Mouse (Mus musculus): Measurements from ENCODE around the gene Nup107.
"Not testable (repeated sequence)": the region's sequence is repeated elsewhere in the genome, so short reads cannot be mapped to it uniquely, and the experiment has no call there.

The Nup107 gene

DNA sequence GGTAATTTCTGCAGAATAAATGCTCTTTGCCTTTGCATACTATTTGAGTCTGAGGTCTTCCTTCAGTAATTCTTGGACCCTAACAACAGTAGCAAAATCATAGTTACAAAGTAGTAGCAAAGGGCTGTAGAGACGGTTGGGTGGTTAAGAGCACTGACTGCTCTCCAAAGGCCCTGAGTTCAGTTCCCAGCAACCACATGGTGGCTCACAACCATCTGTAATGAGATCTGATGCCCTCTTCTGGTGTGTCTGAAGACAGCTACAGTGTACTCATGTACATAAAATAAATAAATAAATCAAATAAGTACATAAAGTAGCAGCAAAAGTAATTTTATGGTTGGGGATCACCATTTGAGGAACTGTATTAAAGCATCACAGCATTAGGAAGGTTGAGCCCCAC lies 76.9 kb downstream of the Nup107 start:
- not testable (repeated sequence) for DNase-seq (ENCODE audit: low spot score in 2 of 2)

DNA sequence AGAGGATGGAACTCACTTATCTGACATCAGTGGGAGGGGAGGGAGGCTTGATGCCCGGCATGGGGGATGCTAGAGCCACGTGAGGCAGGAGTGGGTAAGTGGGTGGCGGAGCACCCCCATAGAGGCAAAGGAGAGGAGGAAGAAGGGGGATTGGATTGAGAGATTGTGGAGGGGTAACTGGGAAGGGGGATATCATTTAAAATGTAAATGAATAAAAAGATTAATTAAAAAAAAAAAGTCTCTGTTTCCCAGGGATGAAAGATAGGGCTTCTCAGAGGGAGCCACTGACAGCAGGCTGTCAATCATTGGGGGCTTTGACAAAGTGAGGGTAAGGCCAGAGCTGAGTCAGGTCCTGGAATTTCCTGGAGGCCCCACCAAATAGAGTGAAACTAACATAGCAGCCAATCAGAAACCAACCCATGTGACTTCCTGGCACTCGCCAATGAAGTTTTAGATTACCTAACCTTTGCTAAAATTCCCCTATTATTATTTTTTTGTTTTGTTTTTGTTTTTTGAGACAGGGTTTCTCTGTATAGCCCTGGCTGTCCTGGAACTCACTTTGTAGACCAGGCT lies 77.5 kb downstream of the Nup107 start:
- DNase-seq (ENCODE audit: low spot score in 2 of 2): no peak

DNA sequence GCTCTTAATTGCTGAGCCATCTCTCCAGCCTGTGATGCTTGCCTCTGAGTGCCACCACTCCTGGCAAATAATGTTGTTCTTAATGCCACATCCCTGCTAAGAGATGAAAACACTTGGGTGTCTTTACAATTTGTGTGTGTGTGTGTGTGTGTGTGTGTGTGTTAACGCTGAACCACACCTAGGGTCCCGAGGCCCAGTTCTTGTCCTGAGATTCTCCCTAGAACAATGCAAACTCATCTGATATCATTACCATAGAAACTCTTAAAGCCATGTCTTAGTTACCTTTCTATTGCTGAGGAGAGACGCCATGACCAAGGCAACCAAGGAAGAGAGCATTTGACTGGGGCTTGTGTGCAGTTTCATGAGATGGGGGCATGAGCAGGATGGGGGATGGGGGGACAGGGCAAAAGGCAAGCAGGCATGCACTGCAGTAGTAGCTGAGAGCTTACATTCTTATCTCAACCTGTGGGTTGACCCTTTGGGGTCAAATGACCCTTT lies 78.4 kb downstream of the Nup107 start:
- DNase-seq (ENCODE audit: low spot score in 2 of 2): no peak

DNA sequence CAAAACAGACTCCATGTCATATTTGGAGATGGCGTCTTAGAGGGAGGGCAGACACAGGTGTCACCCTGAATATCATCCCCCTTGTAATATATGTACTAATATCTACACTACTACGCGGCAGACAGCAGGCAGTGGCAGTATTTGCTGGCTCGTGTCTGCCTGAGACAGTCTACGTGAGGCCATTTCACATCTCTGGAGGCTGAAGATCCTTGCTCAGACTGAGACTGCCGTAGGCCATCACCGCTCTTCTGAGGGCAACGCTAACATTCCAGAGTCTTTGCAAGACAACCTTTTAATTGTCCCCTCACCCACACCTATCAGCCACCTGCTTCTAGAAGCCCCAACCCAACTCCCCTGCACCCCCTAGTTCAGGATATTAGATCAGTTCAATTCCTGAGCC lies 79.0 kb downstream of the Nup107 start:
- DNase-seq (ENCODE audit: low spot score in 2 of 2): no peak

DNA sequence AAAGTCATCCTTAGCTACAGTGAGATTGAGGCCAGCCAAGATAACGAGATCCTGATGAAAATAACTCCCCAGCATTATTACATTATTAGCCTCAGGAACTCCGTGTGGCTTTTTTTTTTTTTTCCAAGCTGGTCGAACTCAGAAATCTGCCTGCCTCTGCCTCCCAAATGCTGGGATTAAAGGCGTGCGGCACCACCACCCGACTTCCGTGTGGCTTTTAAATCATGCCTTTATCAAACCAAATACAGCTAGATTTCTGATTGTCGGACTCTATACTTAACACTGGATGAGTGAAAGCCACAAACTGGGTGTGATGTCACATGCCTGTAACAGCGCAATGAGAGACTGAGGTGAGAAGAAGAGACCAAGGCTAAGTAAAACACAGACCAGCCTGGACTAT lies 79.6 kb downstream of the Nup107 start:
- DNase-seq (ENCODE audit: low spot score in 2 of 2): no peak

DNA sequence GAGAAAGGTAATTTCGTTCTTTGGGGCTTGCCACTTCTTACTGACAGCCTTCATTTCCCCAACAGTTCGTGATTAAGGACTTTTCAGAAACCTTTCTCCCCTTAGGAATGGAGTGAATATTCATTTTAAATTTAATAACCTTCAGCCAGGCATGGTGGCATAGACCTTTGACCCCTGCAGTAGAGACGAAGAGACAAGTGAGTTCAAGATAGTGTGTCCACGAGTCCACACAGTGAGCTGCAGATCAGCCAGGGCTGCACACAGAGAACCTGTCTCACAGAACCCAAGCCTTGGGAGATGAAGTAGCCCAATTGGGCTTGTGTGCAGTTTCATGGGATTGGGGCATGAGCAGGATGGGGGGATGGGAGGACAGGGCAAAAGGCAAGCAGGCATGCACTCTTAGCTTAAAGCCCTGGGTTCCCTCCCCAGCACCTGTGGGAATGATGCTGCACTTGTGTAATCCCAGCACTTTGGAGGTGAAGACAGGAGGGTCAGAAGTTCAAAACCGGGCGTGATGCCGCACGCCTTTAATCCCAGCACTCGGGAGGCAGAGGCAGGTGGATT lies 80.2 kb downstream of the Nup107 start:
- no peak for DNase-seq (ENCODE audit: low spot score in 2 of 2)

DNA sequence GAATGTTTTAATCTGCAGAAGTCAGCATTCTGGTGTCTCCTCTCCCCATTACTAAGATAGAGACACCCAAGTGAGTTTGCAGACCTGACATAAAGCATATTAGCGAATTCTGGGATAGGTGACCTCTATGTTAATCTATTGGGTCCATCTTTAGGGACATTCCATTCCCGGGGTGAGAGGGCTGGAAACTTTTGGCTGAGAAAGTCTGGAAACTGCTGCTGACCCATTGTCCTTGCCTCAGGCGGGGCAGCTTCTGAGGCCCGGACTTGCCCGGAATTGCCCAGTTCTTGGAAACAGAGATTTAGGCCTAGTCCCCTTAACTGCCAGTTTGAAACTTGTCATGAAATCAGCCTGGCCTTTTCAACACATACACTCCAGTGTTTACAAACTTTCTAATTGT lies 81.1 kb downstream of the Nup107 start:
- DNase-seq (ENCODE audit: low spot score in 2 of 2): no peak

DNA sequence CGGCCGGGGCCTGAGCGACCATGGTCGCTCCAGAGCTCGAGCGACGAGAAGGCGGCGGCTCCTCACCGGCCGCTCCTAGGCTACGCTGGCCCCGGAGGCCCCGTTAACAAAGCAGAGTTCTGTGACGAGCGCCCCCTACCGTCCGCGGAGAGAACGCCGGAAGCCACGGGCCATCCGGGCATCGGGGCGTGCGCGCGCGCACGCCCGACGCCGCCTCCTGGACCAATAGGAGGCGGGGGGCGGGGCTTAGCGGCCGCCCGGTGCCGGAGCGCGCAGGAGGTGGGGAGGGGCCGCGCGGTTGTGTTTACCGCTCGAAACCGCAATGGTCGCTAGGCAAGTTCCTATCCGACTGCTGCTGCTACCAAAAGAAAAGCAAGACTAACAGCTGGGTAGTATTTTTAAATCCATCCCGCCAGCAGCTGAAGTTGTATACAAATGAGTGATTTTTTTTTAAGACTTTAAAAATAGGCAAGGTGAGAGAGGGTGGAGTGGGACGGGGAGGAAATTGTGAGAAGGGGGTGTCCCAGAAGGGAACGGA lies 81.8 kb downstream of the Nup107 start, which contains the start of gene Mdm2:
Mdm2 (minus strand) TSS at position 155 of the 538 bp plus-strand sequence.
- peak; percentile 91 to 98 for DNase-seq (ENCODE audit: low spot score in 2 of 2)

DNA sequence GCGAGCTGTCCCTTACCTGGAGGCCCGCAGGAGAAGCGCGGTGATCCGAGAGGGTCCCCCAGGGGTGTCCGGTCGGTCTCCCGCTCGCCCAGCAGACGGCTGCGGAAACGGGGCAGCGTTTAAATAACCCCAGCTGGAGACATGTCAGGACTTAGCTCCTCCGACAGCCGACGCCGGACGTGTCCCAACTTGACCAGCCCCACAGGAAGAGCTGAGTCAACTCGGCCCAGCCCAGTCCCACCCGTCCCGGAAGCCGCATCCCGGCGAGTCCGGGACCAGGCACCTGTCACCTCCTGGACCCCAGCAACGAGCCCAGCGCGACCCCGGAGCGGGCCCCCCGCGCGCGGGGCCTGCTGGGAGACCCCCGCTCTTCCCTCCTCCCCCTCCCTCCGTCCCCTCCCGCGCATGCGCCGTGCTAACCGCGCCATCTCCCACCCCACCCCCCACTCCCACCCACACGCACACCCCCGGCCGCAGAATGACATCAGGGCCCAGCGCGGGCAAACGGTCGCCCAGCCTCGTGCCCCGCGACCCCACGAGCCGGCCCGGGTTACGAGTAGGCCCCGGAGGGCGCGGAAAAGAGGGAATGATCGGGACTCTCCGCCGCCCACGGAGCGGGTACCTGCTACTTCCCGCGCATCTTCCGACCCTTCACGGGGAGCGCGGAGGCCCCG lies 82.4 kb downstream of the Nup107 start:
- DNase-seq (ENCODE audit: low spot score in 2 of 2): peak; percentile 79 to 85

DNA sequence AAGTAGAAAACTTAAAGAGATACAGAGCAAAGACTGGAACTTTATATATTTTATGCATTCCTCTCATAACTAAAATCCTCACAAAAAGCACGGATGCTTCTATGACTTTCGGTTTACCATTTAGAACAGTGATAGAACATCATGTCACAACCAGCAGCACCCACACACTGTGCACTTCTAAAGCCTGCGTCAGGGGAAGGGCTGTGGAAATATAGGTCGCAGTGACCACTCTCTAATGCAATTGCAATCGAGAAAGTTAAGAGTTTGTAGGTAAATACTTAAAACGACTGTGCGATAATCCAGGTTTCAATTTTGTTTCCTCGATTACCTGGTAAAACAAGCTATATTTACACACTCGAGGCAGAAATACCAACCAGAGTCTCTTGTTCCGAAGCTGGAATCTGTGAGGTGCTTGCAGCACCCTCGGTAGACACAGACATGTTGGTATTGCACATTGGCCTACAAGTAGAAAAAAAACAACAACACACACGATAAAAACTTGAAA lies 83.1 kb downstream of the Nup107 start:
- DNase-seq (ENCODE audit: low spot score in 2 of 2): no peak

DNA sequence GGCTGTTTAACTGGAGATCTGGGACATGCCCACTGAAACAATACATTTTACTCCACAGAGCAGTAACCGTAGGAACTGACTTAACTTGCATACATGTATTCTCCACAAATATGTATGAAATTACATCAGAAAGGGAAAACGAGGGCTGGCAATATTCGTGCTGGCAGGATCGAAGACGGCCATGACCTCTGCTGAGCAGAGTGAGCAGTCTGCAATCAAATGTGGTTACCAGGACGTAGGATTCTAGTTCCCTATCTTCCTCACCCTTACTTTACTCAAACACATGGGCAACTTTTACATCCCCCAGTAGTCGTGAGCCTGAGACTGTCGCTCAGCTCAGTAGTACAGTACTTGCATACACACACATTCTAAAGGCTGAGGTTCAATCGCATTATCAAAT lies 83.6 kb downstream of the Nup107 start:
- no peak for DNase-seq (ENCODE audit: low spot score in 2 of 2)

DNA sequence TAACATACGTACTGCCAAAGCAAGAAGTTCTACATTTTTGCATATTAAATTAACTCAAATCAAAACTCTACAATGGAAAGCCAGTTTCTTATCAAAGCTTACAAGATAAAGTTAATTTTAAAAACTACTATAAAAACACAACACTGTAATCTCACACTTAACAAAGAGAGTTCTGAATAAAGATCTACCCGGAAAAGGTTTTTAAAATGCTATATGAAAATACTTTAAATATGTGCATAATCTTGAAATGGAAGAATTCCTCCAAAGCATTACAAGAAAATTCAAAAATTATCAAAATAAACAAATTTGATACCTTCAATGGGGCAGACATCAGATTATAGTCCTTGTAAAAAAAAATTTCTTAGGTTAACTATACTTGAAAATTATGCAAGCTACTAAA lies 84.1 kb downstream of the Nup107 start:
- DNase-seq (ENCODE audit: low spot score in 2 of 2): no peak

DNA sequence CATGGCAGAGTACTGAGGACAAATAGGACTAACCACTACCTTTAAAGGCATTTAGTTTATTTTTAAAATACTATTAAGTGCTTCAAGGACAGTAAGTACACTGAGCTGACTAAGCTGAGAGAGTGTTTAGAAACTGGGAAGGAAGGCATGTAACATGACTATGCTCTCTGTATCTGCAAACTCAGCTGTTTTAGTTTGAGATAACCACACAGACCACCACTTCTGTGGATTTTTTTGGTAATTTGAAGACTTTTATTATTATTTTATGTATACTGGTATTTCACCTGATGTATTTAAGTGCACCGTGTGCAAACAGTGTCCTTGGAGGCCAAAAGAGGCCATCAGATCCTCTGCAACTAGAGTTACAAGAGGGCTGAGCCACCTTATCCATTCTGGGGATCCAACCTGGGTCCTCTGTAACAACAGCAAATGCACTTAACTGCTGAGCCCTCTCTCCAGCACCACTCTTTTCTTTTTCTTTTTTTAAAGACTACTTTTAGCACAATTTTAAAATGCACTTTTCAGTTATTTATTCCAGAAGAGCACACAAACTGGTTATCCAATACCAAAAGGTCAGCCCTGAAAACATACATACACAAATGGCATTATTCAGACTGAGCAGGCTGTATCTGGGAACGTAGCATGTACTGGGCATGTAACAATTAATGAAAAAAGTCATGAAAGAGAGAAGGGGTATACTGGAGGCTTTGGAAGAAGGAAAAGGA lies 85.2 kb downstream of the Nup107 start:
- DNase-seq (ENCODE audit: low spot score in 2 of 2): no peak

DNA sequence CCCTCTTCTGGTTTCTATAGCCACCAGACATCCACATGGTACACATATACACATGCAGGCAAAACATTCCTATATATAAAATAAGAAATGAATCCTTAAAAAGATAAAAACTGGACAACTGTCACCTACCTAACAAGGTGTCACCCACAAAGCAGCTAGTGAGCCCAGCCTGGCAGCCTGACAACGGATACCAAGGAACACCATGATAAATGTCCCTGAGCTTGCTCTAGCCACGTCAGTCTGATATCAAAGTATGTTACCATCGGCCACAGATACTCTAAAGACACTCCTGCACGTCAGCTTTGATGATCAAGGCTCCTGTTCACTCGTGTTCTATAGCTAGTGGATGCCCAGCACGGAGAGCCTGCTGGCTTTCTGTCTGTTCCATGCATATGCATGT lies 86.1 kb downstream of the Nup107 start:
- DNase-seq (ENCODE audit: low spot score in 2 of 2): no peak

DNA sequence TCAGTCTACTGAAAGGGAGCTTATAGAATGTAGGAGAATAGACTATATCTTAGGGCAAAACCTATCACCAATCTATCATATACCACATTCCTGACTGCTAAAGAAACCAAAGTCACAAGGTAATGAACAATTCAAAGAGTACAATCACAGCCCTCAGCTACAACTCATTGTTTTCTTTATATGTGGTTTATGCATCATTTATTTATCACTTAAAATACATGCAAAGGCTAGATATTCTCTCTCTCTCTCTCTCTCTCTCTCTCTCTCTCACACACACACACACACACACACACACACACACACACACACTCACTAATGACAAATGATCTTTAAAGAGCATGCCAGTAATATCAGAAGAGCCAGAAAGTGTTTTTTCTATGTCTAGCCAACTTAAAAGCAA lies 86.7 kb downstream of the Nup107 start:
- DNase-seq (ENCODE audit: low spot score in 2 of 2): no peak

DNA sequence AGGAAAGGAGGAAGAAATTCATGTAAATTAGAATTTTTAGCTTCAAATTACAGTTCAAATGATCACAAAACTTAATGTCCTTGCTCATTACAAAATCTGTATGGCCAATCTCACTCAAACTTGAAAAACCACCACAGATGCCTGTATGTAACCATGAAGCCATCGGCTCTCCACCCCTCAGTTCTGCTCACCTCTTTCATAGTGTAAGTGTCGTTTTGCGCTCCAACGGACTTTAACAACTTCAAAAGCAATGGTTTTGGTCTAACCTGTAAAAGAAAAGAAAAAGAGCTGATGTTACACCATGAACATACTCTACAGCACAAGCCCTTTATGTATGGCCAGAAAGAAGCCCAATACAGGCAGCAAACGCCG lies 87.6 kb downstream of the Nup107 start:
- DNase-seq (ENCODE audit: low spot score in 2 of 2): no peak

DNA sequence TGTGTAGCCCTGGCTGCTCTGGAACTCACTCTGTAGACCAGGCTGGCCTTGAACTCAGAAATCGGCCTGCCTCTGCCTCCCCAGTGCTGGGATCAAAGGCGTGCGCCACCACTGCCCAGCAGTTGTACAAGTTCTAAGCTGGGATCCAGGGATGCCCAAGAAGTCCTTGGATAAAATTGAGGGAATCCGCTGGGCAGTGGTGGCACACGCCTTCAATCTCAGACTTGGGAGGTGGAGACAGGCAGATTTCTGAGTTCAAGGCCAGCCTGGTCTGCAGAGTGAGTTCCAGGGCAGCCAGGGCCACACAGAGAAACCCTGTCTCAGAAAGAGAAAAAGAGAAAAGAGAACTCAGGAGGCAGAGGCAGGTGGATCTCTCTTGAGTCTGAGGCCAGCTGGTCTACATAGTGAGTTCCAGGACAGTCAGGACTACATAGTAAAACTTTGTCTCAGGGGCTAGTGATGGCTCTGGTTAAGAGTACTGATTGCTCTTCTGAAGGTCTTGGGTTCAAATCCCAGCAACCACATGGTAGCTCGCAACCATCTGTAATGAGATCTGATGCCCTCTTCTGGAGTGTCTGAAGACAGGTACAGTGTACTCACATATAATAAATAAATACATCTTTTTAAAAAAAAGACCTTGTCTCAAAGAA lies 88.1 kb downstream of the Nup107 start:
- not testable (repeated sequence) for DNase-seq (ENCODE audit: low spot score in 2 of 2)

DNA sequence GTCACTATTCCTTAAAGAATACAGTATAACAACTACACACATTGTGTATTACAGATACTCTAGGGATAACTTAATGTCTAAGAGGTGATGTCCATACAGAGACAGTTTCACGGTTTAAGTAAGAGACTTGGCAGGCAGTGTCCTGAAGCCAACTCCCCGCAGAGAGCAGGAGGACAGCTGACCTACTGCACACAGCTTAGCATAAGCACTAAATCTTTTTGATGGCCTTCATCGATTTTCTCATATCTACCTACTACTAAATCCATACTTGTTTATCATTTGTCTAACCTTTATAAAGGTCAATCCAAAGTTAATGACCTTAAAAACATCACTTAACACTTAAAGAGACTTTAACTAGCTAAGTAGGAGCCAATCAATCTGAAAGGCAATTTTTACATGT lies 89.0 kb downstream of the Nup107 start:
- no peak for DNase-seq (ENCODE audit: low spot score in 2 of 2)

DNA sequence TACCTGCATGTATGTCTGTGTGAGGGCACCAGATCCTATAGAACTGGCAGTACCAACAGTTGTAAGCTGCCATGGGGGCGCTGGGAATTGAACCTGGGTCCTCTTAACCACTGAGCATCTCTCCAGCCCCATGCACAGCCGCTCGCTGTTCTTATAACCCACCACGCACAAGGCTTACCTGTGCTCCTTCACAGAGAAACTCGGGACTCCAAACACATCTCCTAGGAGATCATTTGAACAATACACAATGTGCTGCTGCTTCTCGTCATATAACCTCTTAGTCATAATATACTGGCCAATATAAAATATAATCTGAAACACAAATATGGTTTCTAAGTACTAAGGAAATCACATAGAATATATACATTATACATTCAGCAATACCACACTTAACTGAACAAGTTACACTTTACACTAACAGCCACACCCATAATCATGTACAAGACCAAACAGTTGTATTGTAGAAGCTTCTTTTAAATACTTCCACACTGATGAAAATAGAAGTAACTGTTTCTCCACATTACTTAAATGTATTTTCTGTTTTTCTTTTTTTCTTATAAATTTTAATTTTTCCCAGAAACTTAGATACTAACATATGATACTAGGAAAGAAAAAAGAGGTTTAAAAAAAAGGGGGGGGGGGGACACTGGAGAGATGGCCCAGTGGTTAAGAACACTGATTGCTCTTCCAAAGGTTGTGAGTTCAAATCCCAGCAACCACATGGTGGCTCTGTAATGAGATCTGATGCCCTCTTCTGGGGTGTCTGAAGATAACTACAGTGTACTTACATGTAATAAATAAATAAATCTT lies 90.3 kb downstream of the Nup107 start:
- no peak for DNase-seq (ENCODE audit: low spot score in 2 of 2)

DNA sequence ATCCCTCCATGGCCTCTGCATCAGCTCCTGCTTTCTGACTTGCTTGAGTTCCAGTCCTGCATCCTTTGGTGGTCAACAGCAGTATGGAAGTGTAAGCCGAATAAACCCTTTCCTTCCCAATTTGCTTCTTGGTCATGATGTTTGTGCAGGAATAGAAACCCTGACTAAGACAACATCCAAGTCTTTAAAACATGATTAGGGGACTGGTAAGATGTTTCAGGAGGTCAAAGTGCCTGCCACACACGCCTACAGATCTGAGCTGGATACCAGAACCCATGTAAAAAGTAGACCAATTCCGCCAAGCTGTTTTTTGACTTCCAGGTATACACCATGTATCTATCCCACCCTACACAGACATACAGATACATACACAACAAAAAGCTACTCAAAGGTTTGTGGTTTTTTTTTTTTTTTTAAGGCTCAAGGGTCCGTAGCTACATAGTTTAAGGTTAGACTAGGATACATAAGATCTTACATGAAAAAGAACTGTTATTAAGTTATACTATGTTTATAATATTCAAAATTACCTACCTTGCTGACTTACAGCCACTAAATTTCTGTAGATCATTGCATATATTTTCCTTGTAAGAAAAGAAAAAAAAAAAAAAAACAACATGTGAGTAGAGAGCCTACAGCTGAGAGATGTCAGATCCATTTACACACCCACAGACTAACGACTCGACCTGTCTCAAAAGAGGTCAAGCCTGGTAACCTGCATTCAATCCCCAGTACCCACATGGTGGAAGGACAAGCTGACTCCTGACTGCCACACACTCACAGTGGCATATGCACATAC lies 91.3 kb downstream of the Nup107 start:
- DNase-seq (ENCODE audit: low spot score in 2 of 2): no peak
